Mouse (Mus musculus) gastrocnemius, postnatal 36 days (tissue): ENCODE results near the gene Klf13. TPM values are rescaled to one million over a fixed set of nuclear protein-coding genes. Genes with fewer than 3 reads are reported as not detected.

ENCODE experiments used
- DNase-seq, 2 experiments: peaks; one replicate each; pipeline ENCODE4 v3.0.0; 2022
- intact Hi-C: fragments of 180-260 bp; cut with DNase I; formaldehyde crosslinking; loops from one replicate; pipeline ENCODE4 v1.15.1; 2025
- total RNA-seq, 2 experiments: library from RNA; stranded (reverse); gene quantifications; 2 replicates each; pipeline ENCODE4 v1.2.3; 2021

Klf13 gene
- total RNA-seq, 2 experiments from 2014 or later = 42.3 to 47.7 TPM

DNA sequence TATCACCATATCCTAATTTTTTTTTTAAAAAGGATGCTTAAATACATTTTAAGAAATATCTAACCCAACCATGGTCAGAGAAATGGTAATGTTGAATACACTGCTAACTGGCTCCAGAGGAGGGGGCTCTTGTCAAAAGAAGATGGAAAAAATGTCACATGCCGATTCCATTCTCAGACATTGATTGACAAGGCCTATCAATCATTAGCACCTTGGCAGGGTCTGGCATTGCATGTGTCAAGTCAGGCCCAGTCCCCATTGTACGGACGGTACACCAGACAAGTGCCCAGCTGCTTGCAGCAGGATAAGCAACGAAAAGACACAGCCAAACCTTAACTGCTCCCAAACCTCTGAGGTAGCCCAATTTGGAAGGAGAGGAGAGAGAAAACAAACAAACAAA lies 44.1 kb downstream of the Klf13 start:
- no peak for DNase-seq
- intact Hi-C loops = loop anchor here (5.0 kb wide), 1 partner anchor 43 kb away; the partner anchor contains the start of gene Klf13

DNA sequence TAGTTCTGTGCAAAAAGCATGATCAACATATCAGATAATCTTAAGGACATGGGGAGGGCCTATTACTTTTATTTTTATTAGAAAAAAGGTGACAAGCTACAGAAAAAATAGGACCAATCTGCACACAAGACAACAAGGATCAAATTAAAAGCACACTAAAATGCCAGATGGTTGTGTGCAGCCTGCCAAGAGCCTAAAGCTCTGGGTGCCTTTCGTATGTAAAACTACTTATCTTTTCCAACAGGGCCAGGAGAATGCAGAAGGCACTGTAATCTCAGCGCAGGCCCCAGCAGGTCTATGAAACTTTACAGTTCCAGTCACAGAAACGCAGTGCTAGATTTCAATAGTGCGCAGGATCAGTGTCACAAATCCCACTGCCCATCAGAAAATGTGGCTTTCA lies 45.0 kb downstream of the Klf13 start:
- intact Hi-C loops = no loop called here
- DNase-seq = no peak

DNA sequence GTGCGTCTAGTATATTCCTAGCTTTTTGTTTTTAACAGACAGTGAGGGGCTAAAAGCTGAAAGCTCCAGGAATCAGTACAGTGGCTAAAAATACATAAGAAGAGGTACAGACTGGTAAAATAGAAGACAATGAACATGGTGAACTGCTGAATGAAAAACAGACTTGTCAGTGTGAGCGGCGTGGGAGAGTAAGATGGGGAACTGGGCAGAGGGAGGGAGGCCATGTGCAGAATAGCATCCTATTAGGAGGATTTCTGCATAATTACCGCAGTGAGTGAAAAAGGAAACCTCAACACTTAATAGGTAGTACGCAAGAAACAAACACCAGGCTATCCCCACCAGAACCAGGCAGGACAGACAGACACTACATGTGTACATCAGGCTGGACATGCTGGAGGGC lies 45.5 kb downstream of the Klf13 start:
- no peak for DNase-seq
- intact Hi-C loops = no loop called here

DNA sequence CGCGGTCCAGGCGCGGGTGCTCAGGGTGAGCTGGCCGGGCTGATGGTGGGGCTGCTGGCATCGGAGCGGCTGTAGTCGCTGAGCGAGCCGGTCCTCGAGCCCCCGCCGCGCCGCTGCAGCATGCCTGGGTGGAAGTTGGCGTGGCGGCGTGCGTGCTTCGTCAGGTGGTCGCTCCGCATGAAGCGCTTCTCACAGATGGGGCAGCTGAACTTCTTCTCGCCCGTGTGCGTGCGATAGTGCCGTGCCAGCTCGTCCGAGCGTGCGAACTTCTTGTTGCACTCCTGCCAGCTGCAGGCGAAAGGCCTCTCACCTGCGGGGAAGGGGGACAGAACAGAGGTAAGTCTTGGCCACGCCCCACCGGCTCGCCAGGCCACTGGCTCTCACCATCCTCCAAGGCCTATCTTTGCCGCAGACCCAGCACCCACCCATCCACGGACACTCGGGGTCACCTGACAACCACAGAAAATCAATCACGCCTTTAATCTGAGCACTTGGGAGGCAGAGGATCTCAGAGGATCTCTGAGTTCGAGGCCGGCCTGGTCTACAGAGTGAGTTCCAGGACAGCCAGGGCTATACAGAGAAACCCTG lies 47.1 kb downstream of the Klf13 start:
- intact Hi-C loops = no loop called here
- DNase-seq = no peak

DNA sequence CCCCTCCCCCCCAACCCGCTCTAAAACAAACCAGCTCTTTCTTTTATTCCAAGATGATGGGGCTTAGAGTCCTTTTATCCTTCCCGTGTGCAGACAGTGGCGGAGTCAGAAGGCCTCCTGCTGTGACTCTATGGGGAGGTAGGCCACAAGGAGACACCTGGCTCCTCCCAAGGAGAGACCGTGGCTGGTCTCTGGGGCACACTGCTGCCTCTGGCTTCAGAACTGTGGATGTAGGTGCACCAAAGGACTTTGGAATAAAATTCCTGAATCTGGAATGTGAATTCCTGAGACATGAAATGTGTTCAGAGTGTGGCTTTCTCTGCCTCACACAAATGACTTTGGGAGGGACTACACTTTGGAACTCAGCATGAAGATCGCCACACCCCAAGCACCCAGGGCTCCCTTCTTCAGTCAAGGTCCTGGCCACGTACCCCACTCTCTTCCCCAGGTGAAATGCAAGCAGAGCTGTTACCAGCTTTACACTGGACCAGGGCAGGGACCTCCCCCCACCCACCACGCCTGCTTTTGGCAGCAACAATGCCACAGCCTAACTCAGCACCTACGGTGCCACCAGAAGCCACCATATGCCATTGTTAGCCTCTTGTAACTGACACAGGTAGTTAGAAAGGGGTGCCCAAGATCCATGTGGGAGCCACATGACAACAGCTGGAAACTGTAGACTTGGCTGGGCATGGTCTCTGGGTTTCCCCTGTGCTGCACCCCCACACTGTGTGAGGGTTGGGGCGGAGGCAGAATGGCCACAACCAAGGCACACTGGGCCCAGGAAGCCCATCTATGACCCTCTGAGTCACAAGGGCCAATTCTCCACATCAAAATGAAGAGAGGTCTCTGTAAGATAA lies 49.4 kb downstream of the Klf13 start:
- no peak for DNase-seq
- intact Hi-C loops = no loop called here

DNA sequence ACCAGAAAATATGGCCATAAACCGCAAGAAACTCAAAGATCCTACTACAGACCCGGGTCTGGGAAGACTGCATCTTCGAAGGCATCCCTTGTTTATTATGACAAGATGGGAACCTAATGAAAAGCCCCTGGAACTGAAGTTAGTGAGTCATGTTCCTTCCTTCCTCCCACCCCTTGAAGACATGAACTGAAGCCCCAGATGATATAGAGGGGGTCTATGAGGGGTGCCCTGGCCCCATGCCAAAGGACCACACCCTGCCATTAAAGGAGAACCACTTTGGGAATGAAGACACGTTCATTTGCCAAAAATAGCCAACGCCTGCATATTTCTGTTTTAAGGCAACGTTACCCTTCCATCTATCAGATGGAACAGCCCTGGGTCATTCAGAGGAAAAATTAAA lies 50.0 kb downstream of the Klf13 start:
- intact Hi-C loops = no loop called here
- DNase-seq = no peak

DNA sequence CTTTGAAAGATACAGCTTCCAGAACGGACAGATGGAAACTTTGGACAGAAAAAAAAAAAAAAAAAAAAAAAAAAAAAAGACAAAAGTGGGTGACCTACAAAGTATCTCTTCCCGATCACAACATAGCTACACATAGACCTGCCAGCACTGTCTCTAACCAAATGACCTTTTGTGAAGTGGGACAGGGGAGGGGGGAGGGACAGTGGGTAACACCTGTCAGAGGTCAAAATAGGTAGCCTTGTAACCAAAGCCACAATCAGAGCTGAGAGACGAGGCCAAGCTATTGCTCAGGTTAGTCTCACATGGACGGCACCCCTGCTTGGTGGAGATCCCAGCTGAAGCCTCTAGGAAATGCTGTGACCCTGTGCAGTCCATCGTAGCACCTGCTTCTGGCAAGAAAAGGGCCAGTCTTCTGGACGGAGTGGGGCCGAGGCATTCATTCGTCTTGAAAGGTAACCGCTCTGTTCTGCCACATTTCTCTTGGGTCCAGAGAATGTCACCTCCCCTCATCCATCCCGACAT lies 51.1 kb downstream of the Klf13 start:
- no peak for DNase-seq
- intact Hi-C loops = no loop called here

DNA sequence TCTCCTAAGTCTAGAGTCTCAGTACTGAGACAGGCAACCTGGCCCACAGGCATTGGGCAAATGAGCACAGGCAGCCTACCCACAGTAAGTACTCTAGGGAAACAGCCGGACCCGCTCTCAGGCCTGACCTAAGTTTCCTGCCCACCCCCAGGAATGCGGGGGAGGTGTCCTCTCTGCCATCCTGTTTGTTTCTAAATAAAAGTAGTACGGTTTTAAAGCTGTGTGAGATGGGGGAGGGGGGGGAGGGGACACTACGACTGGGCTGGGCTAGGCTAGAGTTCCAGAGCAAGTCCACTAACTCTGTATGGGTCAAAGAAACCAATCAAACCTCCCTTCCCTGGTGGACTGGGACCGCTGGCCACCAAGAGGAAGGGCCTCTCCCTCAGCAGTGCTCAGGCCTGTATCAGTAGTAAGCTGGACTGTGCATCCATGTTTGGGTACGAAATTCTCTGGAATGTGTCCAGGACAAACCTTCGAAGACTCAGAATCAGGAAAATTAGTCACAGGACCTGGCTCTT lies 51.6 kb downstream of the Klf13 start:
- intact Hi-C loops = no loop called here

DNA sequence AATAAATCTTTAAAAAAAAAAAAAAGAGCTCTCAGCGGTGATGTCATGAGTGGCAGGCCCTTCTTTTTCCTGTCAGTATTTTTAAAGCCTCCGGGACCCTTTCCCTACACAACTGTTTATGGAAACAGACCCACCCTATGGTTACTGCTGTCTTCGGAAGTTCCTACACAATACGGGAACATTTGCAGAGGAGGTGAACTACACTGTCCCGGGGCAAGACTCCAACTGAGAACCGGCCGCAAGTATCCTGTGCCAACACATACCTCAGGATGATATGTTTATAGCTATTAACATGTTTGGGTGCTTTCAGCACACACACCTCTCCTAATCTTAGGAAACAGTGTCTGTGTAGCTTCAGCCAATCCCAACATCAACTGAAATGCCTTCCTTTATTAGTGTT lies 53.7 kb downstream of the Klf13 start:
- intact Hi-C loops = no loop called here
- DNase-seq = no peak

More for the DNA sequence above, 51.6 kb downstream of the Klf13 start:
- no peak for DNase-seq

DNA sequence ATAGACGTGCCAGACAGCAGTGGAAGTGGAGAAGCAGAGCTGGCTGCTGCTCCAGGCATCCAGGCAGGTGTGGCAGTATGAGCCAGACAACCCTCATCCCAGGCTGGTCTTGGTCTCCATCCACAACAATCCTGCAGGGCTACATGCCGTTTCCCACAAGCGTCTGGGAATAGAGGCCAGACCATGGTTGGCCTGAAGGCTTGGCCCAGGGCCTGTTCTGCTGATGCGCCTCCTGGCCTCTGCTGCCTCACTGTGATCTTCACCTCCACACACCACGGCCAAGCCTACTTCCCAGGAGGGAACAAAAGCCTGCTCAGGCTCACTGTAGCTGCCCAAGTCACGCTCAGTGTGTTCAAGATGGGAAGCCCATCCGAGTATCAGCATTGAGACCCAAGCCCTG lies 56.0 kb downstream of the Klf13 start:
- no peak for DNase-seq
- intact Hi-C loops = no loop called here

DNA sequence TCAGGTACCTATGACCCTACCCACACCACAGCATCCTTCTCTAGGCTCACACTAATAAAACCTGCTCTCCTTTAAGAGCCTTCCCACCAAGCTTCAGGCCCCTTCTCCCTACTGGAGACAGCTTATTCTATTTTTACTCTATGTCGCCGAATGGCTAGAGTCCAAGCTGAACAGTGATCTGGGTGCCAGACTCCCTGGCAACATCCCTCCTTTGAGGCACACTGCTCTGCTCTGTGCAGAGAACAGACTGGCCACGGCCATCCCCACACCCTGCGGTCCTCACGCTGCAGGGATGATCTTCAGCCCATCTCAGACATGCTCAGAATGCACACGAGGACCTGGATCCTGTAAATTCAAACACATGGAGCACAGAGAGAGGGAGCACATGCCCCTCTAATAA lies 59.1 kb downstream of the Klf13 start:
- peak in 1 of 2 experiments; percentile 25 for DNase-seq
- intact Hi-C loops = no loop called here

DNA sequence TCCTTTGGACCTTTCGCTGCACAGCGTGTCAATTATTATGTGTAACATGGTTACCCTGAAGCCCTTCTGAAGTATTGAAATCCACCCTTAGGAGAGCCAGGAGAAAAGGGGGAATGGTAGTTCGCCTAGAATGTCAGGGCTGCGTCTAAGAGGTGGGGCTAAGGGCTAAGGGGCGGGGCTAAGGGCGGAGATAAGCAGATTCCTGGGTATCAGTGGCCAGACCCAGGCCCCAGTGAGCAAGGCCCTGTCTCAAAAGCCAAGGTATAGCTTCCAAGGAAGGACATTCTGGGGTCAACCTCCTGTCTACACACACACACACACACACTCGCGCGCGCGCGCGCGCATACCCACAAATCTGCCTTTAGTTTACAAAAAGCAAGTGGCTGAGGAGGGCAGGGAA lies 61.1 kb downstream of the Klf13 start:
- intact Hi-C loops = loop anchor here (2.0 kb wide), 1 partner anchor 17 kb away; no protein-coding TSS in a partner anchor
- DNase-seq = no peak

DNA sequence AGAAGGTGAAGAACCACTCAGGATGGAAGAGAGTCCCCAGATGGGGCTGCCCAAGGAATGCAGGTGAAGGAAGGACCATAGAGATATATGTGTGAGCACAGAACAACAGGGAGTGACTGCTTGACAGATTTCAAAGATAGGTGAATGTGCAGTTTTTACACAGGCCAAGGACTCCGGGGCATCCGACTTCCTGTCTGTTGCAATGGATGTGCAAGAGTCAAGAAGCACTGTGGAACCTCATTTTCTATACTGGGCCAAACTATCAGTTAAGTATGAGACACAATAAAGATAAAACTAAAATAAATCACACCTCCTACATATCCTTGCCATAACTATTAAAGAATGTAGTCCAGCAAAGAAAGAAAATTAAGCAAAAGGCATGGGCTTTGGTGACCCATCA lies 62.1 kb downstream of the Klf13 start:
- no peak for DNase-seq
- intact Hi-C loops = loop anchor here (2.0 kb wide), 1 partner anchor 16 kb away; no protein-coding TSS in a partner anchor

DNA sequence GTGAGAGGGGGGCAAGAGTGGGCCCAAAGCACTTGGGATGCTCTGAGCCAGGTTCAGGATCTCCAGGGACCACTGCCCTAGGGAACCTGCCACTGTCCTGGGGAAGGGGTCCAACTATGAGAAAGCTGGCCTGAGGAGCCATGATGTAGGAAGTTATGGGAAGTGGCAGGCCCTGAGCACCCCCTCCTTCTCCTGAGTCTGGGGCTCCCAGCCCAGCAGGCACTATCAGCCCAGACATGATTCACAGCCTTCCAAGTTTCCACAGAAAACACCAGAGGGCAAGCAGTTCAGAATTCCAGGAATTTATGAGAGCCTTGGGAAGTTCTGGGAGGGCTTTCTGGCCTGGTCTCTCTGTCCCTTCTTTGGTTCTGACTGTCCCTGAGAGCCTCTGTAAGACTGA lies 63.0 kb downstream of the Klf13 start:
- intact Hi-C loops = loop anchor here (2.0 kb wide), 1 partner anchor 15 kb away; no protein-coding TSS in a partner anchor

DNA sequence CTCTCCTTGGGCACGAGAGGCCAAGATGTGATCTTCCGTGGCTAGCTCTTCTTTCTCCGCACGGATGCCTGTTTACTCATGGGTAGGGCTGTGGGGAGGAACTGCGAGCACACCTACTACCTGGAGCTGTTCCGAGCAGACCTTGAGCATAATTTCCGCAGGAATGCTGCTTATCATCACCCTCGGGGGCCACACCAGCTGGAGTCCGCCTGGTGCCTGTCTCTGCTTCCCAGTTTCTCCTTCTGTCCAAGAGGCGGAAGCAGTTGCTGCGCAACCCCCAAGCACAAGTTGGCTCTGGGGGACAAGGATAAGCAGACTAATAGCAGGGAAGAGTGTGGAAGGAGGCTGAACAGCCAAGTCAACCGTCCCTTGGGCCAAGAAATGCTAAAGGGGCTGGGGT lies 64.8 kb downstream of the Klf13 start:
- intact Hi-C loops = no loop called here
- no peak for DNase-seq

More for the DNA sequence above, 63.0 kb downstream of the Klf13 start:
- DNase-seq = no peak

DNA sequence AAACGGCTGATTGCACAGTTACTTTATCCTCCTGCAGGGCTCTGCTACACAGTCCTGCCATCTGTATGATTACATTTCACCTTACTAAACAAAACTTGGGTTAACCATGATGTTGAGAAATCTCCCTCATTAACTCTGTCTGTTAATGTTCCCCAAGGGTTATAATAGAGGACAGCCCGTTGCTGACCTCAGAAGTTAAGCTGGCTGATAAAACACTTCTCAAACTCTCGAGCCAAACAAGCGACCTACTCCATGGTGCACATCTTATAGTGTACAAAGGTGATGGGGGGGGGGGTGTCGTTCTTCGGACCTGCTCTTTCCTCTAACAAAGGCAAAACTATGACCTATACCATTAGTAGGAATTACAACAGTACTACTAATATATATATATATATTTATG lies 67.0 kb downstream of the Klf13 start:
- DNase-seq = no peak
- intact Hi-C loops = no loop called here

DNA sequence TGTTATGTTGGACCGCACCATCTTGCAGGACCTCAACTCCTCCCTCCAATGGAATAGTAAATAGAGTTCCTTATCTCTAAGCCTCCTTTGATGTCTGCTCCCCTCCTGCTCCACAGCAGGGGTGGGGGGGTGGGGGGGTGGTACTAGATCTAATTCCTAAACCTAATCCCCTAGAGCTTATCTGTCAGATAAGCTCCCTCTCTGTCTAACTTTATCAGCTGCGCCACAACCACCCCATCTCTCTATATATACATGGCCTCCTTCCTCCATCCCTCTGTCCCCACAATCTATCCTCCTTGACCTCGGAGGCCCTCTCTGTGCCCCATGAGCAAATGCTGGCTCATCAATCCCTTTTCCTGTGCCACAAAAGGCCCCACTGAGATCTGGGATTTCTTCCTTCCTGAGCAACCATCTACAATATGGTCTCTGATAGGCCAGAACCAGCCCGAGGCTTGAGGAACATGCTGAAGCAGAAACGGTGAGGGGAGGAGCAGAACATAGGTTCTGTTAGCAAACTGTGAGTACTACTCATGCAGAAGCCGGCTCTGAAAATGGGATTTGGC lies 70.3 kb downstream of the Klf13 start:
- no peak for DNase-seq
- intact Hi-C loops = no loop called here

DNA sequence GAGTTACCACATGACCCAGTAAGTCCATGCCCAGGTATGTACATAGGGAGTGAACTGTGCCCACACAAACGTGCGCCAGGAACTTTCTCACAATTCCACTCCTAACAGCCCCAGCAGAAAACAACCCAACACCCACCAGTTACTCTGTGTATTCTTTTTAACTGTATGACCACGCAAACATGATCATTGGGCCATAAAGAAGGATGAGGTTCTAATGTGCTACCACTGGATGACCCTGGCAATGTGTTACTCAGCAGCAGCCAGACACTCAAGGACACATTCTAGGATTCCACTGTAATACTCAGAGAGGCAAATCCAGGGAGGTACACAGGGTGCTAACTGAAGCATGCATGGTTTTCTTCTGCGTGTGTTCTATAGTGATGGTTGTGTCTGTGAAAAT lies 72.8 kb downstream of the Klf13 start:
- intact Hi-C loops = no loop called here

DNA sequence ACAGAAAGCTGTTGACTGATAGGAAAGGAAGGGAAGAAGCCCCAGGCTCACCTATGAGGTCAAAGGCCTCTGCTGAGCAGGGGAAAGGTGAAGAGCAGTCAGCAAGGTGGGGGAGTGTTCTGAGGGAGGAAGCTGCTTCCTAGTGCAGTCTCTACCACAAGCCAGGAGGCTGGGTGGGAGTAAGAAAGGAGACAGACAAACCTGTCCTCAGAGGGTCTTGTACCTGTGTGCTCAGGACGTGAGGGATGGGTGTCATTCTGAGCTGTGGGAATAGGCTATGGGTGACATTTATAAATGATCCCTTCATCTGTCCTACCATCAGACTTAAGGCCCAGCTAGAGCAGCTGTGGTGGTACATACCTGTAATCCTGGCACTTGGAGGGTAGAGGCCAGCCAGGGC lies 75.7 kb downstream of the Klf13 start:
- no peak for DNase-seq
- intact Hi-C loops = no loop called here

More for the DNA sequence above, 72.8 kb downstream of the Klf13 start:
- no peak for DNase-seq

DNA sequence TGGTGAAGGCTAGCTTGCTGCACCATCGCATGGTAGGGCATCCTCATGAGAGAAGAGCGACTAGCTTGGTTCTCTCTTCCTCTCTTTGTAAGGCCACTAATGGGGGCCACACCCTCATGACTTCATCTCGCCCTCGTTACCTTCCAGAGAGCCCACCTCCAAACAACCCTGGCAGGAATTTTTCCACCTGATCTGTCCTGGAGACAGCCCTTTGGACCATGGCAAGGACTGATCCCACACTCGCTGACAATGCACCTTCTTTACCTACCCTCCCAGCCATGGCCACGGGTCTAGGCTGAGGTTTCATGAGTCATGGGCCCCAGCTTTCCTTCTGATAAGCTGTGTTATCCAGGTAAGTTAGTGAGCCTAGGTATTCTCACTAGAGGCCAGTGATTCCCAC lies 77.6 kb downstream of the Klf13 start:
- no peak for DNase-seq
- intact Hi-C loops = loop anchor here (2.0 kb wide), 1 partner anchor 16 kb away; no protein-coding TSS in a partner anchor

DNA sequence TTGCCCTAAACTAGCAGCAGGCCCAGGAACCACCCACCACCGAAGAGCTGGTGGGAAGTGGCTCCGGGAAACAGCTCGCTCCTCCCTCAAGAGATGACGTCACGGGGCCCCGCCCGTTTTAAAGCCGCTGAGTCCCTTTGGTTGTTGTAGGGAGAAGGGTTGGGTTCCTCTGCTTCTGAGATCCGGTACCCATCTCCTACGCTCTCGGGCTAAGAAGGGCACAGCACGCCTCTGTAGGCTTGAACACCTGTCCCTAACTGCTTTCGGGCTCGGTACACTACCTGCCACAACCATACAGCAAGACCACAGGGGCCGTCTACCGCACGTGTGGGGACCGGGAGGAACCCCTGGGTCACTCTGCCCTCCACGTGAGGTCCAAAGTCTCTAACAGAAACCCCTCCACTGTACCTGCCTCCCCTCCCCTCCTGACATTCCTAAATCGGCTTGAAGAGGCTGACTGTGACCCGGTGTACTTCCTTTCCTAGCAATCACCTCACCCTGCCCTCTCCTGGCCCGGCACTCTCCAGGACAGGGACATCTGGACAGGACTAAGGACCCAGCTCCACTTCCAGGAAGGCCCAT lies 80.1 kb downstream of the Klf13 start:
- intact Hi-C loops = loop anchor here (5.0 kb wide), 1 partner anchor 219 kb away; no protein-coding TSS in a partner anchor
- peak; percentile 89 to 90 for DNase-seq
